Mouse (Mus musculus): Measurements from ENCODE around the gene Olfm1.
A peak's percentile ranks its signal among the peaks of the same experiment; 100 is the strongest.

Gene Olfm1

DNA sequence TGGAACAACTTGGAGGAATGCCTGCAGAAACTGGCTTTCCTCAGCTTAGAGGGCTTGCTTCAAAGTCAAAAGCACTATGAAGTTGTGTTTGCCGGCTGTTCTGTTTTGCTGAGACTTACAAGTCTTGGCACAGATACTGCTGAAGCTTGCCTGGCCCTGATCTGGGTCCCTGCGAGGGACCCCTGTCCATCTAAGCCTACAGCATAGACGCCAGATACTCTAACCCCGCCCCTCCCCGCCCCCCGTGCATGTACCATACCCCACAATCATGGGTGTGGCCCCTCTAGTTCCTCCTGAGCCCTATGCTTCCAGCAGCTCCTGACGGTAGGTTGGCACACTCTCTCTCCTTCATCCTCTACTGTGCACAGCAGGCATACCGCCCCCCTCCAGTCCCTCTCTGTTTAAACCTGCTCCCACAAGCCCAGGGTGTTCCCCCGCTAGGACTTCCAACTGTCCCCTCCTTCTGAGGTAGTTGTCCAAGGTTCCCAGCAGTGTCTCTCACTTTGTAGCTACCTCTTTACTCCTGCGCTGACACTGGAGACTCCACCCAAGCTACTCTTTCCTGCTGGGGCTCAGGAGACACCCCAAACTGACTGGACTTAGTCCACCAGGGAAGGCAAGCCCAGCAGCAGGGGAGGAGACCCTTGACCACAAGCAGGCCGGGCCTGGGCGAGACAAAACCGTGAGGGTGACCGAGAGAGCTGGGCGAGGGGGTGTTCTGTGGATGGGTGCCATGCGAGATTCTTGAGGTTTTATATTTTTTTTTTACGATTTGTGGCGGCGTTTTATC lies 12.1 kb downstream of the Olfm1 start:
- no peak for DNase-seq (ENCODE audit: low spot score)

GRCm38 (mm10) chr2:28205467-28205805 lies 12.6 kb downstream of the Olfm1 start:
- peak; percentile 89 for DNase-seq (ENCODE audit: low spot score)

DNA sequence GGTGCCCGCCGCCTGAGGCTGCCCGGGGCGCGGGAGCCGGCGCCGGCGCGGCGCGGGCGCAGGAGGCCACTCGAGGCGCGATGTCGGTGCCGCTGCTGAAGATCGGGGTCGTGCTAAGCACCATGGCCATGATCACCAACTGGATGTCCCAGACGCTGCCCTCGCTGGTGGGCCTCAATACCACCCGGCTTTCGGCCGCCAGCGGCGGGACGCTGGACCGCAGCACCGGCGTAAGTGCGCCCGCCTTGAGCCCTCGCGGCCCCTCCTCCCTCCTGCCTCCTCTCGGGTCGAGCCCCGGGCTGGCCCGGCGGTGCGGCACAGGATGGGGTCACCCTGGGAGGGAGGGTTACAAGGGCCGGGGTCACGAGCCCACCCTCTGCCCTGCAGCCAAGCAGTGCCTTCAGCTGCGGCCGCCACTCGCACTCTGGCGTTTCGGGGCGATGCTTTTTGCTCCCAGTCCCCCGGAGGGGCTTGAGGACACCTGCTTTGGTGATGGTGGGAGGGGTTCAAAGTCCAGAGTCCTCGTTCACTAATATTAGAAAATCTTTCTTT lies 13.2 kb downstream of the Olfm1 start:
- DNase-seq (ENCODE audit: low spot score) = no peak

DNA sequence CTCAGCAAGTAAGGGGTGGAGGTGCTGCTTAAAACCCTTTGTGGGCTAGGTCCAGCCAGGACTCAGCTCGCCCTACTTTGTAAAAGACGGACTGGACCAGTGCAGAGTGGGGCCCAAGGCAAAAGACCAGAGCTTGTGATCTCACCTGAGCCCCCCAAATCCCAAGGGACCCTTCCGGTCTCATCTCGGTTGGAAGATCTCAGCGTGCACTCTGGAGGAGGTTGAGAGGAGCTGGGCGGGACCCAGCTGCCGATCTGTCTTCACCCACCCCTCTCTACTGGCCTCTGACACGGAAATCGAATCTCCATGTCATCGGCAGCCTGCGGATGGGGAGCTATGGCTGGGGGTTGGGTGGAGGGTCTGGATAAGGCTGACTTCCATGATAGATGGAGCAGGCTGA lies 13.7 kb downstream of the Olfm1 start:
- DNase-seq (ENCODE audit: low spot score) = no peak

DNA sequence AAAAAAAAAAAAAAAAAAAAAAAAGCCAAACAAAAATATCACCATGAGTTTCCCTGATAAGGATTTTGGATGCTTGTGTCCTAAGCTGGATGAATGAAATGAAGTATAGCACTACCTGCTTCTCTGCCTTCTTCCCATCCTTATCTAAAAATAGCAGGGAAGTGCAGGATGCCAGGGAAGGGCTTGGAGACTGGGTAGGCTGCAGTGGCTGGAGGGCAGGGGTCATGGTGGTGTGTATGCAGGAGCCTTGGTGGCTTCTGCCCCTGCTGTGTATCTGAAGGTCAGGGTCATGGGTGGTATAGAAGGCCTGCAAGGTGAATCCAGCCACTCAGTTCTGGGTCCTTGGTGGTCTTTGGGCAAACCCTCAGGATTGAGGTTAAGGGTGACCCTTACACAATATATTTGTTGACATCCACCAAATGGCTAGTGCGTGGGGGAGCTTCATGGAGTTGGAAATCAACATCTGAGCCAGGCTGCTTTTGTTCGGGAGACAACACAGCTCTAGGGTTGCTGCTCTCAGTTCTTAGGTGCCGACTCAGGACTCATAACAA lies 14.5 kb downstream of the Olfm1 start:
- DNase-seq (ENCODE audit: low spot score) = no peak

GRCm38 (mm10) chr2:28208130-28208745 lies 15.4 kb downstream of the Olfm1 start:
- DNase-seq (ENCODE audit: low spot score) = no peak

GRCm38 (mm10) chr2:28209211-28209610 lies 16.4 kb downstream of the Olfm1 start:
- no peak for DNase-seq (ENCODE audit: low spot score)

- no peak for DNase-seq (ENCODE audit: low spot score)
These were observed 16.9 kb downstream of the Olfm1 start for GRCm38 (mm10) chr2:28209653-28210052.

DNA sequence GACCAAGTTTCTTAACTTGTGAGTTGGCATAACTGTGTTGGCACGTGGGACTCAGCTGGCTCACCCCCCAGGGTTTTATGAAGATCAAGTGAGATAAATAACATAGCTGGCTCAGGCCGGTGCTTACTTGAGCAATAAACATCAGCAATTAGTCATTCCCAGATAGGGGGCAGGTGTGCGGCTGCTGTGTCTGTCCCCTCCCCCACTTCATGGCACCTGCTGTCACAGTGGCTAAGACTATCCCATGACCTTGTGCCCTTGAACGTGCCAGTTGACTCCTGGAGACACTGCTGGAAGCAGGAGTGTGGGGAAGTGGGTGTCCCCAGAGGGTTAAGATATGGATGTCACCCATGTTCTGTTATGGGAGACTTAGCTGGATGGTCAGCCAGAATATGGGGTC lies 17.5 kb downstream of the Olfm1 start:
- no peak for DNase-seq (ENCODE audit: low spot score)

- no peak for DNase-seq (ENCODE audit: low spot score)
These were observed 18.9 kb downstream of the Olfm1 start for GRCm38 (mm10) chr2:28211531-28212281.

DNA sequence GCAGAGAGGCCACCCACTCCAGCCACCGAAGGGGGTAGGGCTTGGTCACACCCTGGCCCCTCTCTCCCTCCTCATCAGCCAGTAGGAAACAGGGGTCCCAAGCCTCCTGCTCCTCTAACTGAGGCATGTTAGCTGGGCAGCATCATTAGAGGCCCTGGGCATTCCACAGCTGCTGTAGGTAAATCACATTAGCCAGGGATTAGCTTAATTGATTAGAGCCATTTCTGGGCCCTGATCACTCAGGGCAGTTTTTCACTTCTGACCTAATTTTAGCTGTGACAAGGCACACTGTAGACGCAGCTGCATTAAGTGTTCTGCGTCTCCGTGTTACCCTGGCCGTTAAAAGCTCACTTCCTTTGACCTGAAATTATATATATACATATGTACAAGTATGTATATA lies 20.1 kb downstream of the Olfm1 start:
- no peak for DNase-seq (ENCODE audit: low spot score)

DNA sequence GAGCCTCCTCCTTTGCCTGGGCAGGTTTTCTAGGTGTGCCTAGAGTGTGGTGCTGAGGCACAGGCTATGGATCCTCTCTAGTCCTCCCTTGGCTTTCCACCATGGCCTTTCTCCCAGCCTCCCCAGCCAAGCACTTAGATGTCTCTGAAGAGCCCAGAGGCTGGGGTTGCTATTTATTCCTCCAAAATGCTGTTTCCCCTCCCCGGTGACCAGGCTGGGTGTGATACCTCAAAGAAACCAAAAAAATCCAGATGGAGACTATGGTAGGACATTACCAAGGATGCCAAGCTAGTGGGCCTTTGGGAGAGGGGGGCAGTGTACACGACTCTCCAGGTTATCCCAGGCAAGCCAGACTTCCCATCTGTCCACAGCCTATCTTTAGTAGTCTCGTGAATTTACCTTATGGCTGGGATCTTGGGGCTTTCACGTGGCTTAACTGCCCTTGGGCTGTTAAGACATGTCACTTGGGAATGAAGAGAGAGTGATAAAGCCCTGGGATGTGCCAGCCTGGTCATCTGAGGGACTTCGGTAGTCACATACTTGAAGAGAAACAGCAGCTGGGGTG lies 23.5 kb downstream of the Olfm1 start:
- DNase-seq (ENCODE audit: low spot score) = no peak

DNA sequence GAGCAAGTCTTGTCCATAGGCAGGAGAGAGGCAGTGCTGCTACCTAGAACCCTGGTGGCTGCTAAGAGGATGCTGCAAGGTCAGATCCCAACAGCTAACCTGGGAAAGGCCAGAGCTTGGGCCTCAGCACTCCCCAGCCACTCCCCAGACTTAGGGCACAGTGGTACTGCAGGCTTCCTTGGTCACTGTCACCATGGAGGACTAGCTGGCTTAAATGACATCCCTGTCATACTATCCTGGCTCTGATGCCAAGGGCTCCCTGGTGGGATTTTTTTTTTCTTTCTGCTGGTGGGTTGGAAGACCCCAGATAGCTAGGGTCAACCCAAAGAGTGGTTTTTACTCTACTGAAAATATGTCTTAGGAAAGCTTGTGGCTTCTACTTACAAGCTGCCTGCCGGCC lies 25.0 kb downstream of the Olfm1 start:
- no peak for DNase-seq (ENCODE audit: low spot score)

DNA sequence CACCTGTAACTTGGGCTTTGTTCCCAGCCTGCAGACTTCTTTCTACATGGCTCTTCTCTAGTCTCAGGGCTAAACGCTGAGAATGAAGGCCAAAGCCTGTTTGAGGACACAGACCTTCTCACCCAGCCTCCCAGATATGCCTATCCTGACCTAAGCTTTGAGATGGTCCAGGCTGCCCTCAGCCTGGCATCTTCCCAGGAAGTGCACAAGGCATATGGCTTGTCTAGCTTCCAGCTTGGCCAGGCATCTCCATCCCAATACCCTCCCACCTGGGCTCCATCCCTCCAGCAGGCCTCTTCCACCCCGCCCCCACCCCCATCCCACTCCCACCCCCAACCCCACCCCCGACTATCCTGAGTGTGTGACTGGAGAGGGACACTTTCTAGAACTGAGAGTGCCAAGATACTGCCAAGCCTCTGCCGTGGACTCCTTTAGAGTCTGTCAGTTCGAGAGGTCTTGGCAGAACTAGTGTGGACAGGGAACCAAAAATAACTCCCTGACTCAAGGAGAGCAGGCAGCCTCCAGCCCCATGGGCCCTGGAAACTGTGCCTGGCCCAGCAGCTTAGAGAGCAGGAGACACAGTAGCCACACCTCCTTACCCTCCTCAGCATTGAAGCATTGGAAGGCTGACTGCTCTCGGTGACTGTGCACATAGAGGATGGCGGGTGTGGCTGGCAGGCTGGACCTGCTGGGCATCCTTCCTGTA lies 26.0 kb downstream of the Olfm1 start:
- peak; percentile 19 for DNase-seq (ENCODE audit: low spot score)

DNA sequence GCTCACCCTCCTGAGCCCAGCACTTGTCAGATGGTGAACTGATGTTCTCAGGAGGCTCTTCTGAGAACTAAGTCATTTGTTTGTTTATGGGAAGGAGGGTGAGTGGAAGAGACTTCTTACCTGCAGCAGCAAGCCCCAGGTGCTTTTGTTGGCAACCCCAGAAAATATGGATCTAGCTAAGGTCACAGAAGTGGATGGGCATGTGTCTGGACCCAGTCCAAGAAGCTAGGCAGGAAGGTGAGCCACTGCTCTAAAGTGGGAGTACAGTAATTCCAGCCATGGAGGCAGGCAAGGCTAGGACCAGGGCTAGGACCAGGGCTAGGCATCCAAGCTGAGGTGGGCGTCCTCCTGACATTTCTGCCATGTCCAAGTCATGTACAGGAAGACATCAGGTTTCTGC lies 26.8 kb downstream of the Olfm1 start:
- DNase-seq (ENCODE audit: low spot score) = no peak

DNA sequence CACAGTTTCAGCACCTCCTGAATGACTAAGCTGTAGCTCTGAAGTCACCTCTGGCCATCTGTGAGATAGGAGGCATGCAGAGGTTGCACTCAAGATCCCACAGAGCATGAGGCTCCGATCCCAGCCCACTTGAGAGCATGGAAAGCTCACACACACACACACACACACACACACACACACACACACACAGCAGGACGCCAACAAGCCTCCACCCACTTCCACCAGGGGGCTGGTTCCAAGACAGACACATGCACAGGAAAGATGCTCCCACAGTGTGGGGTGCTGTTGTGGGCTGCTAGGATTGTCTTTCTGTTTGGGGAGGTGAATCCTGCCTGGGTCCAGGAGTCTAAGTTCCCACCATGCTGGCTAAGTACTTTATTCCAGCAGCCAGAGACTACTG lies 29.0 kb downstream of the Olfm1 start:
- DNase-seq (ENCODE audit: low spot score) = no peak

DNA sequence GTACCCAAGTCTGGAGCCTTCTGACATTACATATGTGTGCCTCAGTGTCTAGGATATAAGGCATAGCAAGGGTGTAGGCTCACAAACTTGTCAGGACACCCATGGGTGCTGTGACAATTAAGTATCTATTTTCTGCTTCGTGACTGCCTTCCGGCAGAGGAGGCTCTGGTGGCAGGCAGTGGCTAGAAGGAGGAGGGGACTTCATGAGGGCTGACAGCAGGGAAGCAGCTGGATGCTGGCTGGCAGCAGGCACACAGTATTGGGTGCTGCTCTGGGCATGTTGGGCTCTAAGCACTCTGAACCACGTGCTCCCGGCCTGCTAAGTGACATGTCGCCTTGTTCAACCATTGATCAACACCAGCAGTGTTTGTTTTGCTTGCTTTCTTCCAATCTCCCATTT lies 32.0 kb downstream of the Olfm1 start:
- DNase-seq (ENCODE audit: low spot score) = no peak

DNA sequence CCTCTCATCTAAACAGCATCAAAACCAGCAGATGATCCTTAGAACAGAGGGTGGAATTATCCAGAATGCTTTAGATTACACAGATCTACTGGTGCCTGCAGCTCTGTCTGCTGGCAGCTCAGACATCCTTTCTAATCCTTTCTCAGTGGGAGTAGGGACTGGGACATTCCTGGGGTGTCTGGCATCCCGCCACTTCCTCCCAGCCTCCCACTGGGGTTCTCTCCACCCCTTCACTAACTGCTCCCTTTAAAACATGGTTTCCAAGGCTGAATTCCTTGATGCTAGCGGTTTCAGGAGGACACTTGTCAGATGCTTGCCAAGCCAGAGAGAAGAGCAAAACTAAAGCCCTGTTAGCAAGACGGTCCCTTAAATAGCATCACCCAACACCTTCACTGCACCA lies 33.1 kb downstream of the Olfm1 start:
- DNase-seq (ENCODE audit: low spot score) = peak; percentile 26

GRCm38 (mm10) chr2:28226971-28227370 lies 34.2 kb downstream of the Olfm1 start:
- DNase-seq (ENCODE audit: low spot score) = no peak

DNA sequence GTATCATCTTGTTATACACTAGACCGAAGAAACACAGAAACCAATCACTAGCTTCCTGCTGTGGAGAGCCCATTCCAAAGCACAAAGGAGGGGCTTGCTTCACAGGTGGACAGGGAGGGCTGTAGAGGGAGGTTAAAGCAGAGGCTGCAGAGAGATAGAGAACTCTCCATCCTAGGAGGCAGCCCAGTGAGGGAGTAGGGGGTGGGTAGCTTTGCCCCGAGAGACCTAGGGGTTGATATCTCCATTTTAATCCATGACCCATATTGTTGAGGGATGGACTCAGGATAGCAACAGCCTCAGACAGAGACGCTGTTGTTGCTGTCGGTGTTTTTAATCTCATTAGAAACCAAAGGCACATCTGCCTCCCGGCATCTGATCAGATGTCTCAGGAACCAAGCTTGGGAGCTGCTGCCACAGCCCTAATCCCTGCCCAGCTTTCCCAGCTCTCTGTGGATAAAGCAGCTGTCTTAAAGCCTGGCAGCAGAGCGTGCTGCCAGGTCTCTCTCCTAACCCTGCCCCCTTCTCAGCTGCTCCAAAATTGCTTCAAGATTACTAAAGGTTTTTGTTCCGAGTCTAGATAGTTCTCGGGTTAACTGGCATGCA lies 34.9 kb downstream of the Olfm1 start:
- DNase-seq (ENCODE audit: low spot score) = no peak

DNA sequence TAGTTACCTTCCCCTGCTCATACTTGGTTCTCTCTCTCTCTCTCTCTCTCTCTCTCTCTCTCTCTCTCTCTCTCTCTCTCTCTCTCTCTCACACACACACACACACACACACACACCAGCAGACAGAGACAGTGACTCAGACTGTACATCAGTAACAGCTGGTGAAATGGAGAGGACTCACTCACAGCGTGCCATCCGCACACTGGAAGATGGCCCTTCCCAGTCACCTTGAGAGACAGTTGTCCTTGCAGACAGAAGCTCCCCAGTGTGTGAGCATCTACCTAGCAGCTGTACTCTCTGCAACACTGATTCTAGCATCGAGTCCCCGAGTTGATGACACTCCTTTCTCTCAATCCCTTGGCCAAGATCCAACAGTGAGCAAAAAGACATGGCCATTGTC lies 35.6 kb downstream of the Olfm1 start:
- no peak for DNase-seq (ENCODE audit: low spot score)
